Mouse (Mus musculus): ENCODE measurements around the gene Ears2. TPM values are rescaled to one million over a fixed set of nuclear protein-coding genes. Genes with fewer than 3 reads are reported as not detected.

Gene Ears2
- 12.4 and 12.7 TPM in 2 replicates for polyA plus RNA-seq (2012; ENCODE audit: low replicate concordance)

DNA sequence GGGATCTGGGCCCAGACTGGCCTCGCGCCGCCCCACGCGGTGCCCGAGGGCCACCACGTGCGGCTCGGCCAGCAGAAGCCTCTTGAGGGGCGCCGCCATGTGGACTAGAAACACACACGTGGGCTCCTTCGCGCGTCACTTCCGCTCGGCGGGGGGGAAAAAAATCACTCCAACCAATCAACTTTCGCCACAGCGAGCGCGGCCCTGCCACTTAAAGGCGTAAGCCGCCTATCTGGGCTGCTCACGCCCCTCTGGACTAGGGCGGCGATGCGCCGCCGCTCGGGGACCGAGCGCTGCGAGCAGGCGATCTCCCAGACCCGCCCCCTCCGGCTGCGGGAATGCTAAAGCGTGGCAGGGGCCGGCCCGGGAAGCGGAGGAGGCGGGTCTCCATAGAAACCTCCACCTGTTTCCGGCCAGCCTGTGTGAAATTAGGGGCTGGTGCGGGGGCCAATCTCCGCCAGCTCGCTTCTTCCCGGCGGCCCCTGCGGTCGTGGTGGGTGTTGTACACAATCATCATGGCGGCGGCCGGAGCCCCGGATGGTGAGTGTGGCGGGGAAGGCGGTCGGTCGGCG lies at the start of gene Ears2, which contains the start of gene Ubfd1:
Ears2 (minus strand) TSS at position 319 of the 572 bp plus-strand sequence.
Ubfd1 (plus strand) TSS at position 231 of the 572 bp plus-strand sequence.

DNA sequence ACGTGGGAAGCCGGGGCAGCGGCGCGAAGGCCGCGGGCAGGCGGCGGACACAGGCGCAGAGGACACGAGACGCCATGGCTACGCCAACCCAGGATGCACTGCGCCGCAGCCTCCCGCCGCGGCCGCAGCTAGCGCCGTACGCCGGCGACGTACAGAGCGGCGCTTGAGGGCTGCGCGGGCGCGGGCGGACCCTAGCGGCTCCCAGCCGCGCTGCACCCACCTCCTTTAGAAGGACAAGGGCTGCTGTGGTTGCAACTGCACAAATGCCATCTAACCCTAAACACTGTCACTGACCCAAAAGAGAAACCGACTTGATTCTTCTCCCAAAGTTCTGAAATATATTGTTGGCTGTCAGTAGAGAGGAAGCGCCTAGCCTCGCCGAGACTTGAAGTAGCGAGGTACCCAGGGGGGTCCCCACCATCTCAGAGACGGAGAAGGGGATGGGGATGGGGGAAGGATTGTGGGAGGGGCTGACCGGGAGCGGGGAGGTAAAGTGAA lies 34.7 kb upstream of the Ears2 start, which contains the start of gene Ndufab1:
Ndufab1 (minus strand) TSS at position 140 of the 498 bp plus-strand sequence.

DNA sequence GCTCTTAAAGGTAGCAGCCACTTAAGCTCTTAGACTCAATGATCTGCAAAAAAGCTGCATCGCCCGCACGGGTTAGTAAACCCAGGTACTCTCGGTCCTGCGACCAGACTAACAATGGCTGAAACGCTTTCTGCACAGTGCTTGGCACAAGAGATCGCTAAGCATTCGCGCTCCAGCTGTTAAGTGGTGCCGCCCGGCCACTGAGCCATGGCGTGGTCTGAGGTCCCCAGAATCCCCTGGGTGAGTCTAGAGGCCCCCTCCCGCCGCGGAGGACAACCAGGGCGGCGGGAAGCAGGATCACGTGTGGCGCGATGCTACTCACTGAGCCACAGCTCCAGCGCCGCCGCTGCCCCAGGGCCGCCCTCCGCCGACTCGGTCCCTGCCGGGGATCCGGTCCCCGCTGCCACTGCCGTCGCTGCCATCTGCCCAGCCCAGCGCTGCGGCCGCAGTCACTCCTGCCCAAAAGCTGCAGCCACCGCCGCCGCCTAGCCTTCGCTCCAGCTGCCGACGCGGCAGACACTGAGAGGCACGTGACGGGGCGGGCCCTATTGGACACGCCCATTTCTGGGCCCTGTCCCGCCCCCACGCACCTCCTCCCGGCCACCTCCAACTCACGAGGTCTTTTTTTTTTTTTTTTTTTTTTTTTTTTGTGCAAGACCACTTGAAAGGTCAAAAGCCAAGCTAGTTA lies 46.3 kb downstream of the Ears2 start, which contains the start of gene Gga2:
Gga2 (minus strand) TSS at position 556 of the 688 bp plus-strand sequence.

Other genes with a start within 250 kb of the Ears2 start
- gene Scnn1b, start 202.2 kb downstream of the Ears2 start, polyA plus RNA-seq (2012; ENCODE audit: low replicate concordance) = not detected in 2 replicates
- gene Cog7, start 85.6 kb downstream of the Ears2 start, polyA plus RNA-seq (2012; ENCODE audit: low replicate concordance) = 5.3 and 7.0 TPM in 2 replicates
- 141 and 162 TPM in 2 replicates for gene Gga2, start 46.0 kb downstream of the Ears2 start, polyA plus RNA-seq (2012; ENCODE audit: low replicate concordance)
- 21.2 and 44.2 TPM in 2 replicates for gene Ubfd1, start 88 bp downstream of the Ears2 start, polyA plus RNA-seq (2012; ENCODE audit: low replicate concordance)
- 308 and 682 TPM in 2 replicates for gene Ndufab1, start 34.6 kb upstream of the Ears2 start, polyA plus RNA-seq (2012; ENCODE audit: low replicate concordance)
- gene Palb2, start 65.7 kb upstream of the Ears2 start, polyA plus RNA-seq (2012; ENCODE audit: low replicate concordance) = 0.94 and 2.1 TPM in 2 replicates
- gene Dctn5, start 65.8 kb upstream of the Ears2 start, polyA plus RNA-seq (2012; ENCODE audit: low replicate concordance) = 8.5 and 11.7 TPM in 2 replicates
- gene Plk1, start 92.2 kb upstream of the Ears2 start, polyA plus RNA-seq (2012; ENCODE audit: low replicate concordance) = 8.2 and 26.6 TPM in 2 replicates
- gene Ern2, start 118.9 kb upstream of the Ears2 start, polyA plus RNA-seq (2012; ENCODE audit: low replicate concordance) = not detected in 2 replicates
- gene Chp2, start 152.2 kb upstream of the Ears2 start, polyA plus RNA-seq (2012; ENCODE audit: low replicate concordance) = 0.34 TPM in 1 of 2 replicates, not detected in the other
- gene Prkcb, start 221.5 kb upstream of the Ears2 start, polyA plus RNA-seq (2012; ENCODE audit: low replicate concordance) = 58.1 and 63.6 TPM in 2 replicates